Mouse (Mus musculus): ENCODE data around the gene Olfr543. TPM values are rescaled to one million over a fixed set of nuclear protein-coding genes. Genes with fewer than 3 reads are reported as not detected.

The Olfr543 gene
- polyA plus RNA-seq, 1 experiment from 2014 or later, result 0.12 TPM

GRCm38 (mm10) chr7:102480821-102481220 lies 658 bp downstream of the Olfr543 start:
- H3K27me3 ChIP-seq (ENCODE audit: control insufficient read depth, insufficient read depth, low read length), result no peaks in the 10 kb centered on the region
- no peak overlapping the region for H3K27ac ChIP-seq (ENCODE audit: low read length)
- no peak overlapping the region for H3K4me3 ChIP-seq (ENCODE audit: low read length)
- H3K4me1 ChIP-seq (ENCODE audit: control insufficient read depth, insufficient read depth, low read length), result 0 out of 2 replicates have a peak, but pooled peaks cover 2% of the 10 kb centered on the region
- no peaks in the 10 kb centered on the region for H3K36me3 ChIP-seq (ENCODE audit: control insufficient read depth, insufficient read depth)
- no peaks in the 10 kb centered on the region for H3K9me3 ChIP-seq (replicated peaks; ENCODE audit: control insufficient read depth, low read length)
- H3K9ac ChIP-seq (ENCODE audit: low read length), result no peak overlapping the region
- WGBS, result 43% methylated on average over 4 of the region's 4 CpGs
- ATAC-seq (replicated peaks; ENCODE audit: extremely low read depth, insufficient read depth, low FRiP score), result no peak
- no peak overlapping the region for H3K4me2 ChIP-seq (ENCODE audit: low read depth, low read length)

DNA sequence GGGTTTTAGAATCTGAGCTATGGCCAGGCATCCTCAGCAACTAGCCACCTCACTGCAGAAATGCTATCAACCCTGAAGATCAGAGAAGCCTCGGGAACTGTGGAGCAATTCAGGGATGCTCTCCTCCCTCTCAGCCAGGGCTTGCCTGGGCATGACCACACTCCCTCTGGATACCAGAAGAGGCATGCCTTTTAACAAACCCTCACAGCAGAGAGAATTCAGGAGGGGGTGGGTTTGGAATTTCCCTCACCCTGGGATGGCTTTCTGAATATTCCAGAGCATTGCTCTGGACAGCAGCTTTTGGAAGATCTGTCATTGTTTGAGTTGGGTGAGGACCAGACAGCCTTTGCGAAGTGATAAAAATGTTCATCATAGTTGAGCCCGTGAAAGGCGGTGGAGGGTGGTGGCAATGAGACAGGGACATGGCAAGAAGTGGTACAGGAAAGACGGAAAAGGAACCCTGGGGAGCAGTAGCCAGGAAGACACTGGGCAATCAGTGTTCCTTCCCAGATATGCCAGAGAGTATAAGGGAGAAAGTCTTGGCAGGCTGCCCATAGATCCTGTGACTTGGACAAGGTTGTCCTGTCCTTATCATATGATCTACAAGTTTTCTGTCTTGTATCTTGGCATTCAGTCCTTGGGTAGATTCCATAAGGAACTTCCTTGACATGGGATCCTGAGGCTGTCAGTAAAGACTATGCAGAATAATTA lies 2.0 kb downstream of the Olfr543 start:
- no peak overlapping the region for H3K4me3 ChIP-seq (ENCODE audit: low read length)
- 0 out of 2 replicates have a peak, but pooled peaks cover 2% of the 10 kb centered on the region for H3K4me1 ChIP-seq (ENCODE audit: control insufficient read depth, insufficient read depth, low read length)
- no peaks in the 10 kb centered on the region for H3K27me3 ChIP-seq (ENCODE audit: control insufficient read depth, insufficient read depth, low read length)
- H3K9ac ChIP-seq (ENCODE audit: low read length), result no peak overlapping the region
- 42% methylated on average over 5 of the region's 5 CpGs for WGBS
- no peak overlapping the region for H3K27ac ChIP-seq (ENCODE audit: low read length)
- no peaks in the 10 kb centered on the region for H3K9me3 ChIP-seq (replicated peaks; ENCODE audit: control insufficient read depth, low read length)
- ATAC-seq (replicated peaks; ENCODE audit: extremely low read depth, insufficient read depth, low FRiP score), result no peak; the same call in 1 of the 2 replicates
- no peak overlapping the region for H3K4me2 ChIP-seq (ENCODE audit: low read depth, low read length)
- H3K36me3 ChIP-seq (ENCODE audit: control insufficient read depth, insufficient read depth), result no peaks in the 10 kb centered on the region

GRCm38 (mm10) chr7:102478926-102479325 lies 2.6 kb downstream of the Olfr543 start:
- no peak overlapping the region for H3K9ac ChIP-seq (ENCODE audit: low read length)
- no peaks in the 10 kb centered on the region for H3K36me3 ChIP-seq (ENCODE audit: control insufficient read depth, insufficient read depth)
- H3K4me1 ChIP-seq (ENCODE audit: control insufficient read depth, insufficient read depth, low read length), result 0 out of 2 replicates have a peak, but pooled peaks cover 2% of the 10 kb centered on the region
- no peaks in the 10 kb centered on the region for H3K9me3 ChIP-seq (replicated peaks; ENCODE audit: control insufficient read depth, low read length)
- no peak for ATAC-seq (replicated peaks; ENCODE audit: extremely low read depth, insufficient read depth, low FRiP score)
- no peak overlapping the region for H3K27ac ChIP-seq (ENCODE audit: low read length)
- no peak overlapping the region for H3K4me2 ChIP-seq (ENCODE audit: low read depth, low read length)
- WGBS, result 64% methylated on average over 3 of the region's 3 CpGs
- no peak overlapping the region for H3K4me3 ChIP-seq (ENCODE audit: low read length)
- H3K27me3 ChIP-seq (ENCODE audit: control insufficient read depth, insufficient read depth, low read length), result no peaks in the 10 kb centered on the region

DNA sequence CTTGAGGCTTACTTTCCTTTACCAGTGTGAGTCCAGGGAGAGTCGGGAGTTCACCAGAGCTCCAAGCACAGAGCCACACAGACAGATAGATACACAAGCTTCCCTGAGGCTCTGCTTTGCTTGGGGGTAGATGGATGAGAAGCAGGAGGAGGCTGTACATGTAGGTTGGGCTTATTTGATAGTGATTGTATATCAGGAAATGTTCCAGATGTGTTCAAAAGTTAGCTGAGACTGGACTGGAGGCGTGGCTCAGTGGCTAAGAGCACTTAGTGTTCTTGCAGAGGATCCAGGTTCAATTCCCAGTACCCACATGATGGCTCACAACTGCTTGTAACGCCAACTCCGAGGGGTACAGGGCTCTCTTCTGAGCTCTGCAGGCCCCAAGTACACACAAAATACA lies 3.1 kb downstream of the Olfr543 start:
- Histone ChIP-seq H3K9ac (ENCODE audit: low read length) (no peak overlapping the region), H3K9me3 (replicated peaks; ENCODE audit: control insufficient read depth, low read length) (no peaks in the 10 kb centered on the region), H3K36me3 (ENCODE audit: control insufficient read depth, insufficient read depth) (no peaks in the 10 kb centered on the region), H3K4me3 (ENCODE audit: low read length) (no peak overlapping the region), H3K27me3 (ENCODE audit: control insufficient read depth, insufficient read depth, low read length) (no peaks in the 10 kb centered on the region), H3K27ac (ENCODE audit: low read length) (no peak overlapping the region), H3K4me2 (ENCODE audit: low read depth, low read length) (no peak overlapping the region), H3K4me1 (ENCODE audit: control insufficient read depth, insufficient read depth, low read length) (0 out of 2 replicates have a peak, but pooled peaks cover 2% of the 10 kb centered on the region)
- ATAC-seq (replicated peaks; ENCODE audit: extremely low read depth, insufficient read depth, low FRiP score), result no peak
- WGBS, result 80% methylated on average over 4 of the region's 4 CpGs

DNA sequence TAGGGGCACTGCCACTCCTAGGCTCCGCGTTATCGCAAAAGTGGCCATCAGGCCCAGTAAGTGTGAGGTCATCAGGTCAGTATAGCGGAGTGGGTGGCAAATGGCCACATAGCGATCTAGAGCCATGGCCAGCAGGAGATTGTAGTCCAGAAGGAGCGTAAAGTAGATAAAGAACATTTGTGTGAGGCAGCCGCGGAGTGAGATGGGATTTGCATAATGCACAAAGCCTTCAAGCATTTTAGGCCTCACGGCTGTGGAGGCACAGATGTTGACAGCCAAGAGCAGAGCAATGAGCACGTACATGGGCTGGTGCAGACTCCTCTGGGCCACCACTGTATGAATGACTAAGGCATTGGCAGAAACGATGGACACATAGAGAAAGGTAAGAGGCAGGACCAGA lies 4.1 kb downstream of the Olfr543 start:
- H3K9ac ChIP-seq (ENCODE audit: low read length), result no peak overlapping the region
- no peaks in the 10 kb centered on the region for H3K36me3 ChIP-seq (ENCODE audit: control insufficient read depth, insufficient read depth)
- no peak overlapping the region for H3K4me2 ChIP-seq (ENCODE audit: low read depth, low read length)
- no peaks in the 10 kb centered on the region for H3K9me3 ChIP-seq (replicated peaks; ENCODE audit: control insufficient read depth, low read length)
- H3K4me3 ChIP-seq (ENCODE audit: low read length), result no peak overlapping the region
- no peak for ATAC-seq (replicated peaks; ENCODE audit: extremely low read depth, insufficient read depth, low FRiP score)
- no peak overlapping the region for H3K27ac ChIP-seq (ENCODE audit: low read length)
- WGBS, result 68% methylated on average over 11 of the region's 11 CpGs
- 0 out of 2 replicates have a peak, but pooled peaks cover 2% of the 10 kb centered on the region for H3K4me1 ChIP-seq (ENCODE audit: control insufficient read depth, insufficient read depth, low read length)
- H3K27me3 ChIP-seq (ENCODE audit: control insufficient read depth, insufficient read depth, low read length), result no peaks in the 10 kb centered on the region

DNA sequence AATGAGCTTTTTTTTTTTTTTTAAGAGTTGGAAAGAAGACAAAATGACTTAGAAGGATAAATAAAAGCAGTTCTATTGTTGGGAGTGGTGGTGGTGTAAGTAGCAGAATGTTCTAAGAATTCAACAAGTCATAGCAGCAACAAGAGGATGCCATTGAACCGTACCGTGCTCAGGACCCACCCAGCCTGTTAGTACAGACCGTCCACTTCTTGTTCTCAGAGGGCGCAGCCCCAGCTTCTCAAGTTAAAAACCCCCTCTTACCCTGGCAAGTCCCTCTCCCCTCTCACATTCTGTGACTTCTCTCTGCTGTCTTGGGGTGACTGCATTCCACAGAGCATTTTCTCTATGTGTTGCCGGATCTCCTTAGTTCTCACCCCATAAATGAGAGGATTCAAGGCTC lies 4.9 kb downstream of the Olfr543 start:
- H3K36me3 ChIP-seq (ENCODE audit: control insufficient read depth, insufficient read depth), result no peaks in the 10 kb centered on the region
- H3K9me3 ChIP-seq (replicated peaks; ENCODE audit: control insufficient read depth, low read length), result no peaks in the 10 kb centered on the region
- no peak overlapping the region for H3K9ac ChIP-seq (ENCODE audit: low read length)
- H3K4me2 ChIP-seq (ENCODE audit: low read depth, low read length), result no peak overlapping the region
- 0 out of 2 replicates have a peak, but pooled peaks cover 2% of the 10 kb centered on the region for H3K4me1 ChIP-seq (ENCODE audit: control insufficient read depth, insufficient read depth, low read length)
- H3K27me3 ChIP-seq (ENCODE audit: control insufficient read depth, insufficient read depth, low read length), result no peaks in the 10 kb centered on the region
- 86% methylated on average over 5 of the region's 5 CpGs for WGBS
- ATAC-seq (replicated peaks; ENCODE audit: extremely low read depth, insufficient read depth, low FRiP score), result no peak
- H3K27ac ChIP-seq (ENCODE audit: low read length), result no peak overlapping the region
- H3K4me3 ChIP-seq (ENCODE audit: low read length), result no peak overlapping the region

DNA sequence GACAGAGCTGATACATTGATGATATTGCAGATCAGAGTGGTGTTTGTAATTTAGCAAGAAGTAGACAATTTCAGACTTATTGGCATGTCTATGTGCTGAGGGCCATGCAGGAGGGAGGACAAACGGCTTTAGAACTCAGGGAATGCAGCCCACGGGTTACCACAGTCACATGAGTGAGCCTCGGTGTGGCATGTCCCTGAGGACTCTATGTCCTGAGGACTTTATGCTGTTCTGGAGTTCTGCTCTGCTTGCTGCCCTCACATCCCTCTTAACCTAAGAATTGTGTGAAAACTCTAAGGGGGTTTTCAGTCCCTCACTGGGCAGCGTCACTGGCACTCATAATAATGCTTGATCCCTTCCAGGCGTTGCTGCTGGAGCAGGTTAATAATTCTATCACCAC lies 8.8 kb downstream of the Olfr543 start:
- H3K4me3 ChIP-seq (ENCODE audit: low read length), result no peak overlapping the region
- no peak overlapping the region for H3K4me2 ChIP-seq (ENCODE audit: low read depth, low read length)
- WGBS, result 38% methylated on average over 5 of the region's 5 CpGs
- H3K4me1 ChIP-seq (ENCODE audit: control insufficient read depth, insufficient read depth, low read length), result no peaks in the 10 kb centered on the region
- H3K36me3 ChIP-seq (ENCODE audit: control insufficient read depth, insufficient read depth), result peaks cover 14% of the 10 kb centered on the region
- no peak overlapping the region for H3K27ac ChIP-seq (ENCODE audit: low read length)
- no peaks in the 10 kb centered on the region for H3K9me3 ChIP-seq (replicated peaks; ENCODE audit: control insufficient read depth, low read length)
- H3K27me3 ChIP-seq (ENCODE audit: control insufficient read depth, insufficient read depth, low read length), result no peaks in the 10 kb centered on the region
- no peak overlapping the region for H3K9ac ChIP-seq (ENCODE audit: low read length)
- ATAC-seq (replicated peaks; ENCODE audit: extremely low read depth, insufficient read depth, low FRiP score), result no peak; the same call in 1 of the 2 replicates

DNA sequence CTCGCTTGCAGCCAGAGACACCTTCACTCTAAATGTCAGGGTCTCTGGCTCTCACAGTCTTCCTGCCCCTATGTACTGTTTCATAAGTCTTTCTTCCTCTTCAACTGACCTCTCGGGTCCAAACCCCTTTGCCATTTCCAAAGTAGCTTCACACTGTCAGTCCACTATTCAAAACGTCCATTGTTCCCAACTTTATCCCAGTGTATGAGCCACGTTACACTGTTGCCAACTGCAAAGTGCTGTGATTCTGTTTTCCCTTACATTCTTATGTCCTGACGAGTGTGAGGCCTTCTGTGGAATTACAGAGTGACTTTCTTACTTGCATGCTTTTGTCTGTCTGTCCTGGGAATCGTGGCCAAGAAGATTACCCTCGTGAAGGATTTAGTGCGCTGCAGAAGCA lies 13.9 kb downstream of the Olfr543 start:
- WGBS, result 83% methylated on average over 8 of the region's 8 CpGs
- no peak overlapping the region for H3K9ac ChIP-seq (ENCODE audit: low read length)
- no peaks in the 10 kb centered on the region for H3K27me3 ChIP-seq (ENCODE audit: control insufficient read depth, insufficient read depth, low read length)
- no peak overlapping the region for H3K4me3 ChIP-seq (ENCODE audit: low read length)
- no peaks in the 10 kb centered on the region for H3K4me1 ChIP-seq (ENCODE audit: control insufficient read depth, insufficient read depth, low read length)
- H3K27ac ChIP-seq (ENCODE audit: low read length), result no peak overlapping the region
- H3K4me2 ChIP-seq (ENCODE audit: low read depth, low read length), result no peak overlapping the region
- H3K36me3 ChIP-seq (ENCODE audit: control insufficient read depth, insufficient read depth), result peaks cover 56% of the 10 kb centered on the region
- H3K9me3 ChIP-seq (replicated peaks; ENCODE audit: control insufficient read depth, low read length), result no peaks in the 10 kb centered on the region
- no peak for ATAC-seq (replicated peaks; ENCODE audit: extremely low read depth, insufficient read depth, low FRiP score)

DNA sequence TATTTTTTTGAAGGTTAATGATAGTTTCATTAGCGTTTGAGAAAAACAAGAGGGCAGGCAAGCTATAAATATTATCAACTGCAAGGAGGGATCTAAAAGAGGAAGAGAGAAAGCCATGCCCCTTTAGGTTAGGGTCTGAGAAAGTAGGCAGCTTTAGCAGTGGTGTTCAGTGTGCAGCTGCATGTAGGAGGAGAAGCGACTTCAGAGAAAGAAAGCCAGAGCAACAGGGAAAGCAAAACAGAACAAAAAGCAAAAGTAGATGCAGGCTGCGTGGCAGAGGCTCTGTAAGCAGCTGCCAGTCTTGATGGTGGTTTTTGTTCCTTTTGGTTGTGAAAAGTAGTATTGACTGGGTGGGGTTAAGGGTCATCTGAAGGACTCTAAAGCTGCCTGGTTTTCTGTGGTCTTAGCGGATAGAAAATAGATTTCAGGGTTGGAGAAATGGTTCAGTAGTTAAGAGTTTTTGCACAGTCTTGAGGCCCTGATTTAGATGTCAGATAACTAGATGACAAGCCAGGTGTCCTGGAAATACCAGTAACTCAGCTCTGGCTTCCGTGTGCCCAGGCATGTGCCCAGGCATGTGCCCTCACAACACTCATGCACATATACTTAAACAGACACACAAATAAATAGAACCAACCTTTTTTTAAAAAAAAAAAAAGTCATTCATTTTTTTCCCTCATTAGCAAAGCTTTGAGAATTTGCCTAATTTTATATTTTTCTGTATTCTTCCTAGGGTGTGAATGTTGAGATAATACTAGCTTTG lies 22.7 kb downstream of the Olfr543 start:
- no peak overlapping the region for H3K27ac ChIP-seq (ENCODE audit: low read length)
- 85% methylated on average over 5 of the region's 5 CpGs for WGBS

More for the DNA sequence above, 22.7 kb downstream of the Olfr543 start:
- no peaks in the 10 kb centered on the region for H3K4me1 ChIP-seq (ENCODE audit: control insufficient read depth, insufficient read depth, low read length)
- no peak overlapping the region for H3K4me3 ChIP-seq (ENCODE audit: low read length)
- peaks cover 74% of the 10 kb centered on the region for H3K36me3 ChIP-seq (ENCODE audit: control insufficient read depth, insufficient read depth)
- no peak for ATAC-seq (replicated peaks; ENCODE audit: extremely low read depth, insufficient read depth, low FRiP score)
- no peaks in the 10 kb centered on the region for H3K9me3 ChIP-seq (replicated peaks; ENCODE audit: control insufficient read depth, low read length)
- no peak overlapping the region for H3K4me2 ChIP-seq (ENCODE audit: low read depth, low read length)
- H3K9ac ChIP-seq (ENCODE audit: low read length), result no peak overlapping the region
- H3K27me3 ChIP-seq (ENCODE audit: control insufficient read depth, insufficient read depth, low read length), result no peaks in the 10 kb centered on the region

All from heart, embryonic 16.5 days (tissue).